Mouse (Mus musculus) testis, adult 10 weeks (tissue): ENCODE data around the gene Tubgcp3. TPM values are rescaled to one million over a fixed set of nuclear protein-coding genes. Genes with fewer than 3 reads are reported as not detected.

Experiments
- polyA plus RNA-seq: library from polyadenylated mRNA; stranded (reverse); fragments of 350-450 nt; fragmentation: Illumina TruSeq; extraction: RNeasy Lipid Tissue Mini Kit (QIAGEN cat#74804); gene quantifications from one replicate; pipeline ENCODE4 v1.2.3, GENCODE M21; 2014; ENCODE audit warnings: low read depth, low replicate concordance

The Tubgcp3 gene
- 14.3 TPM for polyA plus RNA-seq

DNA sequence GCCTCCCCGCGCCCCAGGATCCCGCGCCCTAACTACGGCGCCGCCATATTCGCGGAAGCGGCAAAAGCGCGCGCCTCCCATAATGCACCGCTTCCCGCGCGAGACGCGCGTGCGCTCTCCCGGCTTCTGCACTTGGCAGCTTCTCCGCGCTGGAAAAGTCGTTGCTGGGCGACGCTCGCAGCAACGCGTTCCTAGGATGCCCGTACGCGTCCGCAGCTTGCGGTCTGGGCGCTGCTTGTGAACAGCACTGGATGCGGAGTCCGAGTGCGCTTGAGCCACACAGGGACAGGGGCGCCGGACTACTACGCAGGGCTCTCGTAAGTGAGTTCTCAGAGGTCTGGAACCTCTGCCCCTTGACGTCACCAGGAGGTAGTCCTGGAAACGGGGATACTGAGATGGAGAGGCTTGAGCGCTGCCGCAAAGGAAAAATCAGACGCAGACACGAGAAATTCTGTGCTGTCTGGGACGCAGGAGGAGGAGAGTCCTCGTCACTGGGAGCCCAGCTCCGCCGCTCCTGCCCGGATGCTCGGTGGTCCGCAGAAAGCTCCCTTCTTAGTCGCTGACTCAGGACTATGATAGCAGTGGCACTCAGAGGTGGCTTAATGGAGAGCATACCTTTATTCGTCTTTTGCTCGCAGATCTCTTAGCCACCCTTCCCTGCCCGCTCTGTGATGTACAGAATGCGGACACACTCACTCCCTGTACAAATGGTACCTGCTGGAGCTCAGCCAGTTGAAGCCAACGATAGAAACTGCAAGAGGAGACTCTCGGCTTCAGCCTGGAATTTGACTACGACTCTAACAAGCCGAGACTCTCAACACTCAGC, at the start of gene Tubgcp3:
TSS of gene Tubgcp3 (minus strand) at position 193 of the 826 bp plus-strand sequence.

DNA sequence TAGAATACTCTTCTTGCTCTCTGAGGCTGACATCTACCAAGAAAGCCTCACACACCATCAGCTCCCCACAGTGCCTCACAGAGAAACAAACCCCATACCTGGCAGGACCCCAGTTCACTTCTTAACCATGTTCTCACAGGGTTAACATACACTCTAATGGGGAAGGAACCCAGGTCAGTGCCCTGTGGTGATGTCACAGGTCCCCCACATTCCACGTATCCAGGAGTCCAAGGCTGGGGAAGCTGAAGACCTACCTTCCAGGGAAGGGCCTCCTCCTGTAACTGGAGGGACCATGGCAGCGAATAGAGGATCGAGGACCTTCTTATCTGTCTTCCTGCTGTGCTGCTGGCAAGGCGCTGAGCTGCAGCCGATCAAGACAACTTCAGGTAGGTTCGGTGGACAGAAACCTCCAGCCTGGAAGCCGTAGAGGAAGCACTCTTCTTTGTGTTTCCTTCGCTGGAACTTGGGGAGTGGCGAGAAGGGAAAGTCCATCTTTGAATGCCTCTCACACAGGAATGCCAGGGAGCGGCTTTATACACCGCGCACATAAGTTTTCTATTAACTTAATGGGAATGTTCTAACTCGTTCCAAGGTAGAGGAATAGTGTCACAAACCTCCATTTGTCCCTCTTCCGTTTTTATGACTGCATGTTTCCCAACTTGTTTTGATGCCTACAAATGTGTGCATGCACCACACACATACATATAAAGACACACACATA, 99.1 kb downstream of the Tubgcp3 start, which contains the start of gene Spaca7:
TSS of gene Spaca7 (plus strand) at position 216 of the 721 bp plus-strand sequence.

Other genes with a start within 250 kb of the Tubgcp3 start
- 398 TPM for gene Spaca7, start 99.2 kb downstream of the Tubgcp3 start, polyA plus RNA-seq
- 17.1 TPM for gene Atp11a, start 84.8 kb upstream of the Tubgcp3 start, polyA plus RNA-seq
- gene Mcf2l, start 201.6 kb upstream of the Tubgcp3 start, polyA plus RNA-seq, result 3.6 TPM